Mouse (Mus musculus) megakaryocyte progenitor cell, adult 5-6 weeks (primary cell): ENCODE data around the gene Wdr37. TPM values are rescaled to one million over a fixed set of nuclear protein-coding genes. Genes with fewer than 3 reads are reported as not detected.
"Not testable (repeated sequence)": the region's sequence is repeated elsewhere in the genome, so short reads cannot be mapped to it uniquely, and the experiment has no call there.

Experiments
- ATAC-seq: replicated peaks from 2 replicates; pipeline ENCODE4 v1.8.0; 2016; ENCODE audit warnings: mild to moderate bottlenecking, moderate TSS enrichment, inconsistent platforms; ENCODE audit not compliant: poor library complexity
- total RNA-seq, 2 experiments: library from RNA; stranded (forward) in 1 of 2; stranded (reverse) in 1 of 2; fragments of 157-497, 149-512 nt in 1 of 2; fragments of 200-1000 nt in 1 of 2; gene quantifications; 2 replicates each; pipeline versions ENCODE4 v1.2.3 to v1.2.4; 2015 to 2017

Gene Wdr37
- total RNA-seq (2015) (19.4 and 20.0 TPM in 2 replicates), total RNA-seq (2017) (16.7 and 18.1 TPM in 2 replicates)

DNA sequence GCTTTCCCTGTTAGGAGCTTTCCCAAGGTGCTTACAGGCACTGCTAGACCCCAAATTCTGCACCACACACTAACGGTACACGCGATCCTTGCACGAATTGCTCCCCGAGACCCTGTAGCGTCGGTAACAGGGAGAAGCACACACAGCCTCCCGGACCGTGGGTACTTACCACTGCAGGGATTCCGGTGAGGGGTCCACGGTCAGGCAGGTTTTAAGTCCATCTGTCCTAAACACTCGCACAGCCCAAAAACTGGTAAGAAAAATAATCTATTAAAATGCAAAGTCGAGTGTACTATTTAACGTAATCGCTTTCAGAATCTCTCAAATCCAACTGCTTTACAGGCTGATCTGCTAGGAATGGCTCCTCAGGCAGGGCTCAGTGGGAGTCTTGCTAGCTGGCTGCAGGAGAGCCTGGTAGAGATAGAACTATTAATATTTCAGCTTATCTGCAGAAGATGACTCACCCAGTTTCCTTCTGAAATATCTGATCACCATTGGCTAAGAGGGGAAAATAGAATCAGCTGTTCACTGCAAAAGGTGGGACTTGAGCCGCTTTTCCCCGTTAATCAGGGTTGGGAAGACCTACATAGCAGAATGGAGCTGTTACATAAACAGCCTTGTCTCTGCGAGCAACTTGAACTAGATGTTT, at the start of gene Wdr37:
Gene Wdr37, minus strand, starts transcription at position 596 of the 649 bp plus-strand sequence.
- peak; percentile 26; the same call in 1 of the 2 replicates for ATAC-seq

DNA sequence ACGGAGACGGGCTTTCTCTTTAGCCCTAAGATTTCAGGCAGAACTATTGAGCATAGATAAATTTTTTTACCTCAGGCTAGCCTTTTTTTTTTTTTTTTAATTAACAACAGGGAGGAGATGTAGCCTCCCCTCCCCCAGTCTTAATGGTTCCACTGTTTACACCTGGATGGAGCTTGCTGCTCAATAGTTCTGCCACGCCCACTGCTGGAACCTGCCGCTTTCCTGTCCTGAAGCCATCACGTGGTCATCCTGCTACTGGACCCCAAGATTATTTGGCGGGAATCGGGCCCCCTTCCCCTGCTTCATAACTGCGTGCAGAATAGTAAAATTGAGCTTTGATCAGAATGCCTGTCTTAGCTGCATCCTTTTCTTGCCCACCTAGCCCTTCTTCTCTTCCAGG, 42.2 kb upstream of the Wdr37 start:
- ATAC-seq = not testable (repeated sequence)

DNA sequence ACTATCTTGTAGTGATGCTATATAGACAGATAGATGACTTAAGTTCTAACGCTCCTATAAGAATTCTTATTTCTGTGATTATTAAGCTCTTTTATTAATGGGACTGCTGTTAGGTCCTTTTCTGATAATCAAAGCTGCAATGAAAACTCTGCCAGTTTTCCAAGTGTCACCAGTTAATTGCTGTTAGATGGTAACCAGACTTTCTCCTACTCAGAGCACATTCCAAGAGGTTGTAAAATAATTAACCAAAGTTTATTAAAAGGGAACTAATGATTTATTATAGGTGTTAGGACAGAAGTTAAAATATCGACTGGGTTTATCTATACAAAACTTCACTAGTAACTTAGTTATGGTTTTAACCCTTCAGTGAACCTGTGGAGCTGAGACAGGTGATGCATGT, 34.3 kb upstream of the Wdr37 start:
- not testable (repeated sequence) for ATAC-seq

DNA sequence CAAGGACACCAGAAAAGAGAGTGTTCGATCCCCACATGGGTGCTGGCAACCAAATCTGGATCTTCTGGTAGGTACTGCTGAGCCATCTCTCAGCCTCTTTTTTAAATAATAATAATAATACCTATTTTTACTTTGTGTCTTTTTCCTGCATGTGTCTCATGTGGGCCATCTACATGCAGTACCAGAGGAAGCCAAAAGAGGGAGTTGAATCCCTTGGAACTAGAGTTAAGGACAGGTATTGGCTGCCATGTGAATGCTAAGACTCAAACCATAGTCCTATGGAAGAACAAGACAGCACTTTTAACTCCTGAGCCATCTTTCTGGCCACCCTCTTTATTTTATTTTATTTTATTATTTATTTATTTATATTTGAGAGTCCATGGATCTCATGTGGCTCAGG, 16.9 kb upstream of the Wdr37 start:
- ATAC-seq = peak; percentile 34

DNA sequence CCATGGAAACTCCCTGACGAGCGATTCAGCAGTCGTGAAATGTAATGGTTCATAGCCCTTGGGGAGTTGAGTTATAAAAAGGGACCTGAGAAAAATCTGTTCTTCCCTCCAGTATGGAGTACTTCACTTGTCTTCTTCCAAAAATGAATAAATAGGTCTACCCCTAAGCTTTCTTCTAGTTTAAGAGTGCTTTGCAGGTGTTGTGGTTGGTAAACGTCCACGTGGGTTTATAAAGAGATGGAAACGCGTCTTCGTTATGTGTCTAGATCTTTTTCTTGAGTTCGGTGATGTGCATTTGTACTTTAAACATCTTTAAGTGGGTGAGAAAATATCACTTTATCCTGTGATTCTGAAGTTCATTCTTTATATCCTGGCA, 14.5 kb upstream of the Wdr37 start:
- ATAC-seq = no peak

DNA sequence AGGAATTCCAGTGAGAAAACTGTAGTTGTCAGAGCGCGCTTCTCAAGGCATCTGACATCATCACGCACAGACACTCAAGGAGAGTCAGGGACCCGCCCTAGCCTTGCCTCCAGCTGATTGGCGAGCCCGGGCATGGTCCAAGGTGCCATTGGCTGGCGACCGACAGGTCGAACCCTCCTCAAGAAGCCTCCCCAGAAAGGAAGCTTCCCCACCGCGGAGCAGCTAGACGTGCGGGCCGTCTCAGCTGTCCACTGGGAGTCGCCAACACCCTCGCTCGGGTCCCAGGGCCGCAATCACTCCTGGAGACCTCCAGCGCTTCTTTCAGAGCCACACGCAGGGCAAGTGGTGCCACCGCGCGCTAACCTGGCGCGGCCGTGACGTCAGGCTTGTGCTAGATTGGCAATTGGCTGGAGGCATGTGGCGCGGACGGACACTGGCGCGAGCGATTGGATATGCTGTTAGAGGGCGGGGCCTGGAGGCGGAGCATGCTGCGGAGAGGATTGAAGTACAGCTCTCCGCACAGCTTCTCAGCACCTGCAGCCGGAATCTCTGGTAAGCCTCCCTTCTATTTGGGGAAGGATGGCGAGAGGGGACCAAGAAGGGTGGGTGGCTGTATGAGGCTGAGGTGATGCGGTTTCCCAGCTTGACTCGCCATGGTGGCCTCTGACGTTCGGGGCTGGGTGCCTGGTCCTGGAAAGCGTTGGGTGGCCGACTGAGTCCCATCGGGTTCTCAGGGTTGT, 13.9 kb upstream of the Wdr37 start, which contains the start of gene Idi1:
Gene Idi1, plus strand, starts transcription at position 57 of the 740 bp plus-strand sequence.
- ATAC-seq = peak; percentile 94

DNA sequence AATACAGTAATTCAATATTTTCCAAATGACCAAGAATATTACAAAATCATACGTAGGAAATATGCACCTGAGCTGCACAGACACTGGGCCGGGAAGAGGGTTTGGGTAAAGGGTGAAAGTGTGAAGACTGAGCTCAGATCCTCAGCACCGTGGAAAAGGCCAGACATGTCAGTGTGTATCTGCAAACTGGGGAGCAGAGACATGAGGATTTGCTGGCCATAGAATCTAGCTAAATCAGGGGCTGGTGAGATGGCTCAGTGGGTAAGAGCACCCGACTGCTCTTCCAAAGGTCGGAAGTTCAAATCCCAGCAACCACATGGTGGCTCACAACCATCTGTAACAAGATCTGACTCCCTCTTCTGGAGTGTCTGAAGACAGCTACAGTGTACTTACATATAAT, 12.2 kb upstream of the Wdr37 start:
- not testable (repeated sequence) for ATAC-seq

DNA sequence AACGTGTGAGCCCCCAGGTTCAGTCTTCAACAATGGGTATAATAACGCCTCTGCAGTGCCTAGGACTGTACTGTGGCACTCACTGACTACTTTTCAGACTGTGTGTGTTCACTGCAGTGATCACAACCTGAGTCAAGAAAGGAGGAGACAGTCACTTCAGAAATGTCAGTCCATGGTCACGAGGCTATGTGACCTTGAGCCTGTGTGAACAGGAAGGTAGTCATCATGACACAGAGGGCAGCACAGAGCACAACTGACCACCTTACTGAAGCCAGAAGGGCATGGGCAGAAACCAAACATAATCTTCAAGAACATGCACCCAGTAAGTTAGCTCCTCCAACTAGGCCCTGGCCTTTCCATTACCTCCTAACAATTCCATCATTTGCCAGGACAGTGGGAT, 9.9 kb upstream of the Wdr37 start:
- ATAC-seq = no peak

DNA sequence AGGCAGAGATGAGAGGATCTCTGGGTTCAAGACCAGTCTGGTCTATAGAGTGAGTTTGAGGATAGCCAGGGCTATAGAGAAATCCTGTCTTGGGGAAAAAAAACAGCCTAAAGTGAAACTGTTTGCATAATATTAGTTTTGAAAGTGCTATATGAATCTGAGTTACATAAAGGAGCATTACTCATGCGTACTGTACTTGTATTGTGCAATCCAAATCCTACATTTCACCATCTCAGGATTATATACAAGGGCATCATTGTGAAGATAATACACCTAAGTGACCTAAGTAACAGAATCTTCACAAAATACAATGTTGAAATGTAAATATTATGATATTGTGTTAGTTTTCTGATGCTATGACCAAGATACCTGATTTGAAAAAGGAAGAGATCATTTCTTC, 2.1 kb upstream of the Wdr37 start:
- ATAC-seq = peak; percentile 29

DNA sequence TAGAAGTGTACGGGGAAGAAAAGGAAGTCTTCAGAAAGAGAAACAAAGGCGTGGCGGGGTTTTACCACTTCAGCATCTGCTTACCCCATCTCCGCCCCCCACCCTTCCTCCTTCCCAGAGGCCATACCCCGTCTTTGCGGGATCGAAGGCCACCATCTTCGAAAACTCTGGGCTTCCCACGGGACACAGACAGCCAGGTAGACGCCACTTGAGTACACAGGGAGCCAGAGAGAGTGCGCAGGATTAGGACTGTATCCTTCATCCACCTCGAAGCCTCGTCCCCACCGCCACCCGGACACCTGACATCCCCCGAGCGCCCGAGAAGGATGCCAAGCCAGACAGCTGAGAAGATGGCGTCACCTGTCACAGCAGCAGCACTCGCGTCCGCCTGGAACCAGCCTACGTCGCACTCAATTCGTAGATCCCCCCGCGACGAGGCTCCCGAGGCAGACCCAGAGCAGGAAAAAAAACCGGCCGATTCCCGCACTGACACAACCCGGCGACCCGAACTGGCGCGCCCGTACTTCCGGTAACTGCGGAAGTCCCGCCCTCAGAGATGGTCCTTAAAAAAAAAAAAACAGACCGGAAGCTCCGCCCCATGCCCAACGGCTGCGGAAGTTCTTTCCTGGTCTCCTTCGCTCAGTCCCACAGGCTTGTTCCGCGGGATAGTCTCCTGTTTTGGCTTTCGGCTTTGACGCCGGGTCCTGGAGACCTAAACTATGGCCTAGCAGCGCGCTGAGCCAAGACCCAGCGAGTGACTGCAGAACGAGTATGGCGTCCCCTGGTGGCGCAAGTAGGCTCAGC, 997 bp downstream of the Wdr37 start:
- ATAC-seq = peak; percentile 76

DNA sequence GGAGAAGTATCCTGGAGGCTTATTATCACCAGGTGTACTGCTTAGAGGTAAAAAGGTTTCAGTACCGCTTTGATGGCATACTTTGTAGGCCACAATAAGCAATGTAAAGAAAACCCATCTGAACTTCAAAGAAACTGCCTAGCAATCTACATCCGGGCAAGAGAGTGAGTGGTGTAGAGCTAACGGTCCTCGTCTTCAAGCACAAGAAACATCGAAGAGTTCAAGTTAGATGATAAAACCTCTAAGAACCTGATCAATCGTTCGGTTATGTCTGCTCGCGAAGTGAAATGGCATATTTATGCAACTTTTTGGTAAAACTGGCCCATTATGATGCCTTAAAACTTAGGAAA, 1.6 kb downstream of the Wdr37 start:
- no peak for ATAC-seq

DNA sequence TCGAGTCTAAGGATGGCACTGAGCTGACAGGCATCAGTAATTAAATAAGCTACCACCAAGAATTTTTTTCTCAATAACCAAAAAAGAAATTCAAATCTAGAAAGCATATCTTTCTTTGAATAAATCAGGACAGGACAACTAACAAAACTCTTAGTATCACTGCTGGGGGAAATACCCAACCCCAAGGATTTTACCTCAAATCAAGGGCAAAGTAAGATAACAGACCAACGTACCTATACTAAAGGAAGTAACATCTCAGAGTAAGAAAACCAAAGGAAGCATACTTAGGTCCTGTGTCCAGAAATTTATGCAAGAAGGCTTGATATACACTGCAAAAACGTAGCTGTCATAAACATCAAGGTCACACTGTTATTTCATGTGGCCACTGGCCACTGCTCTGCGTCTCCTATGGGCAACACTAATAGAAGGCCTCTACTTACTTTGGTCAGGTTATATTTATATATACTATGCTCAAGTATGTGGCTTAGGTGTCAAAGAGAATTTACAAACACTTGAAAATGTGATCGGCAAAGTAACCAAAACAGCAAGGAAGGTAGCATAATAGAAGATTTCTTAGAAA, 2.0 kb downstream of the Wdr37 start:
- ATAC-seq = no peak

DNA sequence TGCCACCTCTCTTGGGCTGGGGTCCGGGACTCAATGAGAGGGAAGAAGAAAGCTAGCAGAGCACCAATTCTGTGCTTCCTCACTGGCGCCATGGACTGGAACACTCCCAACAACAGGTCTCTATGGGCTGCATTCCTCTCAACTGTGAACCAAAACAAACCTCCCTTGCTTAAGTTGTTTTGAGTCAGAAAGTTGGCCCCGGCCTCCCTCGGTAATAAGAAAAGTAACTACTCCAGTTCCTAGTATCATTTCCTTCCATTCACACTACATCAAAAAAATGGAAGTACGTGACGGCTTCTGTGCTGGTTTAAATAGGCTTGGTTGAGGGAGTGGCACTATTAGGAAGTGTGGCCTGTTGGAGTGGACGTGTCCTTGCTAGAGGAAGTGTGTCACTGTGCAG, 5.1 kb downstream of the Wdr37 start:
- no peak for ATAC-seq

DNA sequence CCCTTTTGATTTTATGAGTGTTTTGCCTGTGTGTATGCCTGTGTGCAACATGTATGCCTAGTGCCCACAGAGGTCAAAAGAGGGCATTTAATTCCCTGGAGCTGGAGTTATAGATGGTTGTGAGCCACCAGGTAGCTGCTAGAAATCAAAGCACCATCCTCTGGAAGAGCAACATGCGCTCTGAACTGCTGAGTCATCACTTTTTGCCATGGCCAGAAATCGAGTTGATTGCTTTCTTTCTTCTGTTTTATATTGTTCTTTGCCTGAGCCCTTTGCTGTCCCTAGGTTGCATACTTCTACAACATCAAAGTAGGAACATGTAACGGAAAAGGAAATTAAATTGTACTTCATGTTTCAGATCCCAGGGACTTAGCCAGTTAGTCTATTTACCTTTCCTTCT, 6.7 kb downstream of the Wdr37 start:
- no peak for ATAC-seq

DNA sequence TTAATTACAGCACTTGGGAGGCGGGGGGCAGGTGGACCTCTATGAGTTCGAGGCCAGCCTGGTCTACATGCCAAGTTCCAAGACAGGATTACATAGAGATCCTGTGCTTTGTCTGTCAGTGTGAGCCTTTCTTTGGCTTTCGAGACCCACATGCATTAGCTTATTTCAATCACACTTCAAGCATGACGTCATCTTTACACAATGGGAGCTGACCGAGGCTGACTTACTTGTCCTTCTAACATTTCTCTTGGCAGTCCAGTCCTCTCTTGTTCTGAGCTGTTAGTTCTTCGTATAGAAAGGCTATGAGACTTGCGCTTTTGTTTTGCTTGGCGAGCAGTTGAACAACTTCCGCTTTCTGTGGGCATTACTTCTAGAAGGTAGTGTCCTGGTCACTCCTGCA, 10.8 kb downstream of the Wdr37 start:
- ATAC-seq = no peak

DNA sequence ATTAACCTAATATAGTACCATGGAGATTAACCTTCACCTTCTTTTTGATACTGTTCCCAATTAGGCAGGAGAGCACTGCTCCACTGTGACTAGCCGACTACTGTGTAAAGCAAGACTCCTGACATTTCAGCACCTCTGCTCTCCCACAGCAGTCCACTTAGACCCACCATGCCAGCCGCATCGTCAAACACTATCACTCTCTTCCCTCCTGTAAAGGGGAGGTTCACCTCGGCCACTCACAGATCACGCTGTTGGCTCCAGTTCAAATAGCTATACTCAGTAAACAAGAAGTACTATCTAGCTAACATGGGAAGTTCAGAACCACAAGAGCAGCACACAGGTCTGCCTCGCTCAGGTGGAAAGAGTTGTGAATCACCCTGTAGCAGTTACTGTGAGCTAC, 13.3 kb downstream of the Wdr37 start:
- peak; percentile 54 for ATAC-seq

DNA sequence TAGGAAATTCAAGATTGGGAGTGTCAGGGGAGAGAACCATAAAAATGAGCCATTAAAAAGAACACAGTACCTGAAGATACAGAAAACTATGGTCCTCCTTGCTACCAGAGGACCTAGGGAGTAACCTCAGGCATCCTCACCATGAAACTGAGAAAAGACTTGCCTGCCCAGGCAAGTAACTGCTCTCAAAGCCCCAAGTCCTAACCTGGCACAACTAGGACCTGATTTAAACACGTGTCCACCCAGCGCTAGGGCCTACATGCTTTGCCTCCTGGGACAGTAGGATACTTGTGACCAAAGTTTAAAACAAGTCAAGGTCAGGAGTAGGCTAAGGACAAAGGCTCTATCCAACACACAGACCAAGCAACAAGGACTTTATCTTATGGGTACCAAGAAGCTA, 16.9 kb downstream of the Wdr37 start:
- no peak for ATAC-seq

DNA sequence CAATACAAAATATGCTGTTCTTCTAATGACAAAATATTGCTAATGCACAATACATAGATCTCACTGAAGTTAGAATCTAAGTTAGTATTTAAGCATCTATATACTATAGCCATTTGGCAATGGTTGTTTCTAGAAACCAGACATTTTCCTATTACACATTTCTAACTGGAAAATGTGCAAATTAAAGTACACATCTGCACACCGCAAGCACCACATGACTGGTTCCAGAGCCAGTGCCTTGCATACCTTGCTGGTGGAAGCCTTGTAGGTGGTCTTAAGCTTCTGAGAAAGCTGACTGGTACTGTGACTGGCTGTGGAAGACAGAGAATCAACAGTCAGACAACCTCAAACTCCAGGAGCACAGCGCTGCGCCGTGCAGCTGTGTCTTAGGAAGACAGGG, 18.3 kb downstream of the Wdr37 start:
- no peak for ATAC-seq

DNA sequence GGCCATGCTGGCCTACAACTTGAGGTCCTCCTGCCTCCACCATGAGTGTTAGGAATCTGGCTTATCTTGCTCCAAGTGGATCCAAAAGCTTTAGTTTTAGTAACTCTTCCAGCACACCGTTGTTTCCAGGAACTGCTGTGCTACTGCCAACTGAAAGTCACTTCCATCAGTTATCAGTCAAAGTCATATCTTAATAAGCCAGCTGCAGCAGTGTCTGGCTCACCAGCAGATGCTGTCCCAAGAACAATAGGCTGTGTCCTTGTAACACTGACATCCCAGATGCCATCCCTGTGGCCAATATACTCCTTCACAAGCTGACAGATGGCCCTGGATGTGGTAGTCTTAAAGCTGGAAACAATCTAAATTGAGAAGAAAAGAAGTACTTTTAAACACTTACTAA, 22.4 kb downstream of the Wdr37 start:
- peak; percentile 91 for ATAC-seq

DNA sequence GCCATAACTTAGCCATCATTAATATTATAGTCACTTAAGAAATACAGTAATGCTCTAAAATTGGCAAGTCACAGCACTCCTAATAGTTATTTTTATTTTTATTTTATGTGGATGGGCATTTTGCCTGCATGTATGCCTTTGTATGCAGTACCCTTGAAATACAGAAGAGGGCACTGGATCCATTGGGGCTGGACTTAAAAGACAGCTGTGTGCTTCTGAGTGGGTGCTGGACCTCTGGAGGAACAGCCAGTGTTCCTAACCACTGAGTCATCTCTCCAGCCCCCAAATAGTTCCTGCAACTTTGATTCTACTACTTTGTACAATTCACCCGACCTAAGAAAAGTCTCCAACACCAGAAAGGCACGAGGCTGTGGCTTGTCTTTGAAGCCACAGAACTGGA, 24.0 kb downstream of the Wdr37 start:
- ATAC-seq = peak; percentile 91

DNA sequence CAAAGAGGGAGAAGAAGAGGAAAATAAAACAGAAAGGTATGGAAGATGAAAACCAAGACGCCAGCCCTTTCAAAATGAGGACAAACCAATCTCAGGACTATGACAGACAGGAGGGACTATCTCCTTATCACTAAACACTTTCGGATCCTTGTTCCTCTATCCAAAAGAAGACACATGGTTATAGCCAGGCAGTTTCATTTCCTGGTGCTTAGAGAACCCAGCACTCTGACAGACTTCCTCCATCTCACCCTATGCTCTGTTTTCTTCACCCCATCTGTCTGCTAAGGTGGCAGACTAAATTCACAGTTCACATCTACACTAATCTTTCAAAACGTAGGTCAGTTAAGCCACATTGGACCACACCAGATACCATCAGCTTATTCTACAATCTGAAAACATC, 29.4 kb downstream of the Wdr37 start:
- ATAC-seq = peak; percentile 87
